Mouse (Mus musculus): ENCODE measurements around the gene Pex14. TPM values are rescaled to one million over a fixed set of nuclear protein-coding genes. Genes with fewer than 3 reads are reported as not detected.

The Pex14 gene
- 29.8 to 35.0 TPM (median 31.9 TPM) in 4 replicates for total RNA-seq (2023)

DNA sequence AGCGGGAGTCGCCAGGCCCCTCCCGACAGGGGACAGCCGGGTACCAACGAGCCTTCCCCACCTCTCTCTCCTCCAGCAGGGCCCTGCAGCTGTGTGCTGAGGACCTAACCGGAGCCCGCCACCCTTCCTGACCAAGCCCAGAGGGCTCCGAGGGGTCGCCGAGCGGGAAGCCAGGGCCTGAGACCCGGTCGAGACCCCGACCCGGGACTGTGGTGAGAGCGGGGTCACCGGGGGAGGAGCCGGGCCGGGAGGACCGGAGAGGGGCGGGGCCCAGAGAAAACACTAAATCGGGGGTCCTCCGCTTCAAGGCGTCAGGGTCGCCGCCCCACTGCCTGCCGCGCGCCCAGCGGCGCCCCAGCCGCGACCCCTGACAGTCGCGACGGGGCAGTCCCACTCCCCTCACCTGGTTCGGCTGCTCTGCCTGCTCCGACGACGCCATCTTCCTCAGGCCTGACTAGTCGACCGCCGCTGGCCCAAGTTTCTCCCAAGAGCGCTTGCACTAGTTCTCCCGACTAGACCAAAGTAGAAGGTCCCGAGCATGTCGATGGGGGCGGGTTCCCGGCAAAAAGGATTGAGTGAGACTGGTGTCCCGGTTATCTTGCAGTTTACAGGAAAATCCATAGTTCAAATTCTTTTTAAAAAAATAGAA lies at the start of gene Pex14:
Gene Pex14 (minus strand): TSS at position 508 of the 649 bp plus-strand sequence.

DNA sequence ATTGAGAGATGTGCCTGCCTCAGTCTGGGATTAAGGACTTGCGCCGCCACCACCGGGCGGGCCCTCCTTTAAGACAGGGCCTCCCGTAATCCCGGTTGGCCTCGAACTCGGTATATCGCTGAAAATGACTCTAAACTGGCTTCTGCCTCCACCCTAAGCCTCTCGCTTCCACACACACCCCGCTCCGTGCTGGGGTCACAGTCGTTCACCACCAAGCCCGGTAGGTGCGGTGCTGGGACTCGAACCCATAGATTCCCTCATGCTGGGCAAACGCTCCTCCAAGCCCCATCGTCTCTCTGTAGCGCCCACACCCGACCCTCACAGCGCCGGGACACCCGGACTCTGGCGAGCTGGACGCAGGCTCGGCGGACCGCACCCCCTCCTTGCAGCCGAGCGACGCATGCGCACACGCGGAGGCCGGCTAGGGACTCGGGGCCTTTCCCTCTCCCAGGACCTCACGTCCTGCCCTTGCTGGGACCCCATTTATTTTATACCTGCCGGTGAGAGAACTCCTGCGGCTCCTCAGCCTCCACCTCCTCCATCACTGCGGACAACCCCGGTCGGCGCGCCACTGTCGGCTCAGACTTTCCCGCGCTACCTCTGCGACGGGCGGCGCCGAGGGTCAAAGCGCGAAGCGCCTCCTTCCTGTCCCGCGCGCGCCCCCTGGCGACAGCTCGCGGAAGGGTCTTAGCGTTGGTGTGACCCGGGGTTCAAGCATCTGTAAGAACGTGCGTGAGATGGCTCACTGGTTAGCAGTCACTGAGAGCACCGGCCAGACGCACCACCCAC lies 37.5 kb upstream of the Pex14 start, which contains the start of gene Cenps:
Gene Cenps (minus strand): TSS at position 648 of the 789 bp plus-strand sequence.

DNA sequence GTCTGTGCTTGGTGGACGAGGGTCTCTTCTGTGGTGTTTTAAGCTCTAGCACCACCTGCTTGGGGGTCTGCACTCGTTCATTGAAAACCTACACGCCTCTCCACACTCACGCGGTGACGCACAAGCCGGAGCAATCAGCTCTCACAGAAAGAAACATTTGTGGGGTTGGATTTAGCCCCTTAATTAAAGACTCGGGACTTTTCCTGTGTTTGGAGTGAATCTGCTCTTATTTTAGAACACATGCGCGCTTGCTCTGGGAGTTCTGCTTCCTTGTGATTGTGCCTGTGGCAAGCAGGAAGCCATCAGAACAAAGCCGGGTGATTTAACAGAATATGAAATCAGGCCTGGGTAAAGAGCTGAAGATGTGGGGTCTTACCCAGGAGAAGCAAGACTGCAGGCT lies 27.0 kb upstream of the Pex14 start, which contains the start of gene Cort:
Gene Cort (minus strand): TSS at position 101 of the 400 bp plus-strand sequence.

DNA sequence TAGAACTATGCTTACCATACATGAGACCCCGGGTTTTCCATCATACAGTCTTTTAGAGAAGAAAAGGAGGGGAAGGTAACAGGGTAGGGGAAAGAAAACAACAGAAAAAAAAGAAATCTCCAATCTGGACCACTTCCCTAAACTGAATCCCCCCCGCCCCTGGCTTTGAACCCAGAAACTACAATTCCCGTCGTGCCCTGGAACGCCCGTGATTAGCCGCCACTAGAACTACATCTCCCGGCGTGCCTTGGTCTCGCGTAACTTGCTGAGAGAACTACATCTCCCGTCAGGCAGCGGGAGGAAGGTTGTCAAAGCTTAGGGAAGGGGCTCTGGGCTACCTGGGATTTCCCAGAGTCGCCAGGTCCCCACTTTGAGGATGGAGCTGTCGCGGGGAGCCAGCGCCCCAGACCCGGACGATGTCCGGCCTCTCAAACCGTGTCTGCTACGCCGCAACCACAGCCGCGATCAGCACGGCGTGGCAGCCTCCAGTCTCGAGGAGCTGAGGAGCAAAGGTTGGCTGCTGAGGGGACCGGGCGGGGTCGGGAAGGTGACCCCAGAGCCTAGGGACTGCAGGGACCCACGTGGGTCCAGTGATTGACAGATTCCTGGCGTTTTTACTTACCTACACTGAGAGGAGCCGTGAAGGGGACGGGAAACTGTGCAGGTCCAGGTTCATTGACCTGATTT lies 4.3 kb upstream of the Pex14 start, which contains the start of gene Dffa:
Gene Dffa (plus strand): TSS at position 272 of the 687 bp plus-strand sequence.

Other genes starting within 250 kb of the Pex14 start
- gene Dffa, start 4.3 kb upstream of the Pex14 start, total RNA-seq (2023): 31.1 to 35.7 TPM (median 33.5 TPM) in 4 replicates
- 3.2 to 5.3 TPM (median 4.3 TPM) in 4 replicates for gene Cort, start 26.9 kb upstream of the Pex14 start, total RNA-seq (2023)
- gene Cenps, start 37.8 kb upstream of the Pex14 start, total RNA-seq (2023): 24.6 to 29.9 TPM (median 26.1 TPM) in 4 replicates
- gene Pgd, start 66.9 kb upstream of the Pex14 start, total RNA-seq (2023): 53.7 to 60.2 TPM (median 57.0 TPM) in 4 replicates
- 13.2 to 16.1 TPM (median 14.5 TPM) in 4 replicates for gene Kif1b, start 207.8 kb upstream of the Pex14 start, total RNA-seq (2023)